Mouse (Mus musculus) liver, postnatal 0 days (tissue): ENCODE measurements around the gene Zfp940. TPM values are rescaled to one million over a fixed set of nuclear protein-coding genes. Genes with fewer than 3 reads are reported as not detected.

ENCODE experiments used
- ATAC-seq: fragments of 200-750 bp; cut with Nextera tagmentation; 2 replicates; pipeline ENCODE4 v1.8.0; 2017; ENCODE audit warnings: mild to moderate bottlenecking, moderate library complexity
- DNase-seq: peaks from one replicate; pipeline ENCODE4 v3.0.0-alpha.2; 2016
- H3K27ac ChIP-seq: fragments of 300-500 bp; sonication (generic); 2 replicates; pipeline ENCODE4 v1.5.1; 2014; ENCODE audit warnings: antibody characterized with exemption, moderate library complexity, mild to moderate bottlenecking, low read depth
- H3K27me3 ChIP-seq: fragments of 300-500 bp; sonication (generic); 2 replicates; pipeline ENCODE4 v1.6.1; 2014; ENCODE audit warnings: low read length, control low read depth, mixed read lengths; ENCODE audit not compliant: insufficient read depth
- H3K36me3 ChIP-seq: fragments of 300-500 bp; sonication (generic); replicated peaks from 2 replicates; pipeline ENCODE4 v1.6.1; 2014; ENCODE audit warnings: mild to moderate bottlenecking, control low read depth, low read length, moderate library complexity, mixed read lengths; ENCODE audit not compliant: insufficient read depth
- H3K4me1 ChIP-seq: fragments of 300-500 bp; sonication (generic); 2 replicates; pipeline ENCODE4 v1.6.1; 2014; ENCODE audit warnings: antibody characterized with exemption, mild to moderate bottlenecking, control low read depth; ENCODE audit not compliant: insufficient read depth
- H3K4me2 ChIP-seq: fragments of 300-500 bp; sonication (generic); 2 replicates; pipeline ENCODE4 v1.6.1; 2014; ENCODE audit warnings: low read depth, mild to moderate bottlenecking, low read length, moderate library complexity, mixed read lengths
- H3K4me3 ChIP-seq: fragments of 300-500 bp; sonication (generic); 2 replicates; pipeline ENCODE4 v1.5.1; 2014; ENCODE audit warnings: low read depth, low read length
- H3K9ac ChIP-seq: fragments of 300-500 bp; sonication (generic); replicated peaks from 2 replicates; pipeline ENCODE4 v1.6.1; 2014; ENCODE audit warnings: mild to moderate bottlenecking, moderate library complexity
- H3K9me3 ChIP-seq: fragments of 300-500 bp; sonication (generic); 2 replicates; pipeline ENCODE4 v1.6.1; 2016; ENCODE audit warnings: mild to moderate bottlenecking, control low read depth, low read length, mixed read lengths
- CTCF ChIP-seq: sonication (generic); IDR thresholded peaks from 2 replicates; pipeline ENCODE4 v1.5.1; 2016; ENCODE audit warnings: antibody characterized with exemption, low read depth
- EP300 ChIP-seq: IDR thresholded peaks from 2 replicates; pipeline ENCODE4 v1.6.1; 2016; ENCODE audit warnings: antibody characterized with exemption, low read depth, mild to moderate bottlenecking
- WGBS: fragments of 180-500 bp; shearing (Covaris S2); extraction: QIAGEN DNeasy Blood & Tissue Kit; methylation state at CpG from one replicate; pipeline ENCODE4 v1.1.7; 2014; ENCODE audit not compliant: insufficient replicate concordance; 5-methylcytosine and 5-hydroxymethylcytosine counted together
- polyA plus RNA-seq: library from polyadenylated mRNA; unstranded; fragments of >200 nt; fragmentation: Nextera tagmentation; extraction: Ambion mirVana; gene quantifications from 2 replicates; pipeline ENCODE4 v1.2.1, GENCODE M21; 2015

Zfp940 gene
- polyA plus RNA-seq, 1 experiment from 2014 or later: 0.42 TPM

- Histone ChIP-seq H3K4me3 (no peak overlapping the region), H3K9me3 (no peaks in the 10 kb centered on the region), H3K27ac (no peak overlapping the region), H3K4me1 (no peaks in the 10 kb centered on the region), H3K4me2 (no peak overlapping the region), H3K27me3 (no peaks in the 10 kb centered on the region), H3K36me3 (no peaks in the 10 kb centered on the region), H3K9ac (no peak overlapping the region)
- ATAC-seq (no peak), DNase-seq (no peak)
- TF ChIP-seq CTCF: no peak
- no peak for TF ChIP-seq EP300
- WGBS: 73% methylated on average over 3 of the region's 3 CpGs
These were observed 14.2 kb downstream of the Zfp940 start for GRCm38 (mm10) chr7:29839256-29839655.

GRCm38 (mm10) chr7:29836816-29837215 is 16.7 kb downstream of the Zfp940 start:
- TF ChIP-seq CTCF (no peak), EP300 (no peak)
- DNase-seq: no peak
- Histone ChIP-seq H3K9ac (no peak overlapping the region), H3K36me3 (0 out of 2 replicates have a peak, but pooled peaks cover 2% of the 10 kb centered on the region), H3K4me2 (no peak overlapping the region), H3K4me3 (no peak overlapping the region), H3K27me3 (no peaks in the 10 kb centered on the region), H3K4me1 (no peaks in the 10 kb centered on the region), H3K9me3 (no peaks in the 10 kb centered on the region), H3K27ac (no peak overlapping the region)
- ATAC-seq: no peak
- WGBS: 95% methylated on average over 1 of the region's 1 CpGs

- H3K9me3 ChIP-seq: peaks cover 22% of the 10 kb centered on the region
- no peak overlapping the region for H3K9ac ChIP-seq
- no peaks in the 10 kb centered on the region for H3K27me3 ChIP-seq
- H3K36me3 ChIP-seq: peaks cover 50% of the 10 kb centered on the region
- TF ChIP-seq CTCF (no peak), EP300 (no peak)
- ATAC-seq: no peak
- no peak overlapping the region for H3K4me2 ChIP-seq
- no peaks in the 10 kb centered on the region for H3K4me1 ChIP-seq
- H3K4me3 ChIP-seq: no peak overlapping the region
- H3K27ac ChIP-seq: no peak overlapping the region
- WGBS: 93% methylated on average over 12 of the region's 12 CpGs
- DNase-seq: no peak
These were observed 23.7 kb downstream of the Zfp940 start for GRCm38 (mm10) chr7:29829804-29830203.

GRCm38 (mm10) chr7:29828001-29828400 is 25.5 kb downstream of the Zfp940 start:
- WGBS: 82% methylated on average over 12 of the region's 12 CpGs
- peaks cover 22% of the 10 kb centered on the region for H3K9me3 ChIP-seq
- no peak overlapping the region for H3K4me3 ChIP-seq
- no peak overlapping the region for H3K9ac ChIP-seq
- peaks cover 55% of the 10 kb centered on the region for H3K36me3 ChIP-seq
- H3K27ac ChIP-seq: no peak overlapping the region
- H3K27me3 ChIP-seq: no peaks in the 10 kb centered on the region
- no peaks in the 10 kb centered on the region for H3K4me1 ChIP-seq
- H3K4me2 ChIP-seq: no peak overlapping the region
- no peak for ATAC-seq
- no peak for TF ChIP-seq EP300
- TF ChIP-seq CTCF: no peak
- no peak for DNase-seq

GRCm38 (mm10) chr7:29818619-29819254 is 34.7 kb downstream of the Zfp940 start:
- H3K27me3 ChIP-seq: no peaks in the 10 kb centered on the region
- H3K9me3 ChIP-seq: no peaks in the 10 kb centered on the region
- ATAC-seq (peak; percentile 55), DNase-seq (peak; percentile 78)
- peak overlapping the region; percentile 53 for H3K9ac ChIP-seq
- H3K4me2 ChIP-seq: peak overlapping the region; percentile 68
- peaks cover 32% of the 10 kb centered on the region for H3K4me1 ChIP-seq
- TF ChIP-seq EP300 (no peak), CTCF (no peak)
- WGBS: 4% methylated on average over 12 of the region's 12 CpGs
- H3K27ac ChIP-seq: peak overlapping the region; percentile 67
- H3K4me3 ChIP-seq: peak overlapping the region; percentile 58
- H3K36me3 ChIP-seq: peaks cover 5% of the 10 kb centered on the region

GRCm38 (mm10) chr7:29815910-29816429 is 37.5 kb downstream of the Zfp940 start, which contains the start of gene Zfp790:
Gene Zfp790, plus strand, starts transcription at chr7:29816114.
- under 1% methylated on average over 26 of the region's 26 CpGs for WGBS
- ATAC-seq: peak; percentile 94

More at GRCm38 (mm10) chr7:29815910-29816429, 37.5 kb downstream of the Zfp940 start, which contains the start of gene Zfp790:
- H3K9me3 ChIP-seq: no peaks in the 10 kb centered on the region
- peak within 1 kb of the TSS; percentile 69 for H3K9ac ChIP-seq
- peaks cover 36% of the 10 kb centered on the region for H3K4me1 ChIP-seq
- peak within 1 kb of the TSS; percentile 98 for H3K4me2 ChIP-seq
- DNase-seq: peak; percentile 87
- peak within 1 kb of the TSS; percentile 75 for H3K4me3 ChIP-seq
- H3K27me3 ChIP-seq: no peaks in the 10 kb centered on the region
- no peak for TF ChIP-seq EP300
- no peak for TF ChIP-seq CTCF
- H3K36me3 ChIP-seq: no peaks in the 10 kb centered on the region
- peak within 1 kb of the TSS; percentile 85 for H3K27ac ChIP-seq
